Mouse (Mus musculus) Patski (cell line): ENCODE measurements around the gene Ccp110. TPM values are rescaled to one million over a fixed set of nuclear protein-coding genes. Genes with fewer than 3 reads are reported as not detected.
A peak's percentile ranks its signal among the peaks of the same experiment; 100 is the strongest.

Source experiments
- ATAC-seq: fragments of 100-300 bp; one replicate; pipeline ENCODE4 v1.8.0; 2021
- CTCF ChIA-PET: fragments of 350-600 bp; sonication (Branson Sonifier 250); formaldehyde crosslinking; loops from one replicate; lab custom pipeline; 2022; ENCODE audit warnings: inconsistent platforms; lab: Charles Lee
- POLR2A ChIA-PET: fragments of 350-600 bp; sonication (Branson Sonifier 250); formaldehyde crosslinking; loops from one replicate; lab custom pipeline; 2022; ENCODE audit warnings: antibody characterized with exemption, inconsistent platforms; lab: Charles Lee
- DNase-seq: peaks from one replicate; pipeline ENCODE4 v3.0.0-alpha.2; 2011; ENCODE audit warnings: low read depth, low spot score
- H3K27me3 ChIP-seq: fragments of 371-371 bp; one replicate; pipeline ENCODE4 v1.5.1; 2021
- CTCF ChIP-seq: fragments of 100-300 bp; IDR thresholded peaks from one replicate; pipeline ENCODE4 v1.5.1; 2021
- in situ Hi-C: fragments of 300-500 bp; cut with MboI; formaldehyde crosslinking; loops from 3 replicates; pipeline ENCODE4 v1.11.1; 2018; ENCODE audit warnings: low pct_unique_long_range_greater_than_20kb, mixed read lengths
- polyA plus RNA-seq: library from polyadenylated mRNA; unstranded; gene quantifications from one replicate; pipeline ENCODE4 v1.2.3, GENCODE M21; 2021

The Ccp110 gene
- polyA plus RNA-seq, 1 experiment from 2014 or later: 21.3 TPM

DNA sequence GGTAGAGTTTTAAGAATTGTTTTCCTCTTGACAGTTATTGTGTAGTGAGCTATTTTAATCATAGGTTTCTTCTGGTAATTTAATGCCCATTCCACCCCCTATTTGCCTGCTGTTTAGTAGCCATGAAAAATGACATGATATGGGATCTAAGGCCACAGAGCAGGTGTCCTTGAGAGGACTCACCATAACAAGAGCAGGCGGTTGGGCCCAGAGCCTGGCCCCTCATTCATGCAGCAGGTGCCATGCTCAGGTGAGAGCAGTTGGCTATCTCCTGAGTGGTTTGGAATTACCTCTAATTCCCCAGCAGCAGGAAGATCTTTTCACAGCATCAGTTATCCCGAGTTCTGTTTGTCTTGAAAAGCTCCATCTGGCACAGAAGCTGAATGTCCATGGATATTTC is 13.1 kb downstream of the Ccp110 start:
- H3K27me3 ChIP-seq: no peaks in the 10 kb centered on the region
- ChIA-PET CTCF (interaction anchor here (1.7 to 1.8 kb wide), 2 partner anchors 10 to 13 kb away, joined by 3 to 4 read pairs; partner anchors contain the start of gene Ccp110), POLR2A (no interaction called here)
- ATAC-seq (no peak), DNase-seq (no peak)
- in situ Hi-C loops: no loop called here
- TF ChIP-seq CTCF: no peak

DNA sequence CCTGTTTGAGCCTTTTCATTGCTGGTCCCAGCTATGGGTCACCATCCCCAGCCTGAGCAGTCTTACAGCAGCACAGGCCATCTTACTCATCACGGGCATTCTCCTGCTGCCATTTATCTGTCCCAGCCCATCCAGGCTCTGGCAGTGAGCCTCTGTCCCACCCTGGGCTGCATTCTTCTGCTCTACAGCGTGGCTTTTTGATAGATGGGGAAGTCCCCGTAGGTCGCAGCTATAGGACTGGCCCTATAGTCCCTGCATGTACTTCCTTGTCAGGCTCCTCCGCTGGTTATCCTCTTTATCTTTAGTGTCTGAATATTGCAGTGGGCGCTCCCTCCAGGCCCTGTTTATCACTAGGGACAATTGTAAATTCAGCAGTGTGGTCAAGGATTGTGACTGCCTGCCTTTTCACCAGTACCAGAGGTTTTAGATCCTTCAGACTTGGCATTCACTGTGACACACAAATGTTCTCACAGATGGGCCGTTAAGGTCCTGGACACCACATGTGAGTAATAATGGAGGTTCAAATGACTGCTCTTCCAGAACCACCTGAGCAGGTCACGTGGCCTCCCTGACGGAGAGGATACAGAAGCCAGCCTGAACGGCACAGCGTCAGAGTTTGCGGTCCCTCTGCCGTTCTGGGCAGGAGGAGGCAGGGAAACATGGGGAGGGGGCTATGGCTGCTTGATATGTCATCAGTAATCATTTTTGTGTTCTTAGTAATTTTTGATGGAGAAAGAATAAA is 16.7 kb downstream of the Ccp110 start:
- no peaks in the 10 kb centered on the region for H3K27me3 ChIP-seq
- DNase-seq: no peak
- CTCF ChIA-PET: interaction anchor here (1.4 kb wide), 1 partner anchor 11 kb away, joined by 3 read pairs; no protein-coding TSS in a partner anchor
- in situ Hi-C loops: no loop called here
- POLR2A ChIA-PET: no interaction called here
- no peak for ATAC-seq
- no peak for TF ChIP-seq CTCF

DNA sequence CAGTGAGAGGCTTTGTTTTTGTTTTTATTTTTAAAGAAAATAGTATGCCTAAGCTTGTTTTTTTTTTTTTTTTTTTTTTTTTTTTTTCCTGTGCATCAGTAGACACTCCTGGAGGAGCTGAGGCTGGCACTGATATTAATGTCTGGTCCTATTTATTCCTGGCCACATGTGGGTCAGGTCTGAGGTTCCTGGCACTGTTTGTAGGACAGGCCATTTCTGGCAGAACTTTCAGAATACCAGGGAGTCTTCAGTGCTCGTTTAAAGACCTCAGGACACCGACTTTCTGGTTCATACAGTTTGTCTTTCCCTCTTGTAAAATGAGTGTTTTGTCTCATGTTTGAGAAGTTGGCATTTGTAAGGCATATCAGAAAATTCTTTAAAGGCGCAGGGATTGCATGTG is 19.4 kb downstream of the Ccp110 start:
- ChIA-PET POLR2A (interaction anchor here (0.6 kb wide), 1 partner anchor 264 kb away, joined by 3 read pairs; no protein-coding TSS in a partner anchor), CTCF (interaction anchor here (1.4 kb wide), 1 partner anchor 9 kb away, joined by 3 read pairs; no protein-coding TSS in a partner anchor)
- ATAC-seq: no peak
- in situ Hi-C loops: no loop called here
- no peak for DNase-seq
- H3K27me3 ChIP-seq: no peaks in the 10 kb centered on the region
- no peak for TF ChIP-seq CTCF

GRCm38 (mm10) chr7:118733225-118733624 is 20.9 kb downstream of the Ccp110 start:
- ChIA-PET POLR2A (no interaction called here), CTCF (no interaction called here)
- DNase-seq: no peak
- in situ Hi-C loops: no loop called here
- no peak for ATAC-seq
- TF ChIP-seq CTCF: no peak
- H3K27me3 ChIP-seq: no peaks in the 10 kb centered on the region

- no peak for ATAC-seq
- peak; percentile 37 for TF ChIP-seq CTCF
- in situ Hi-C loops: no loop called here
- ChIA-PET CTCF (interaction anchor here (1.7 kb wide), 1 partner anchor 21 kb away, joined by 3 read pairs; no protein-coding TSS in a partner anchor), POLR2A (no interaction called here)
- no peaks in the 10 kb centered on the region for H3K27me3 ChIP-seq
- no peak for DNase-seq
These were observed 26.4 kb downstream of the Ccp110 start for GRCm38 (mm10) chr7:118738730-118739129.

GRCm38 (mm10) chr7:118739975-118740531 is 27.7 kb downstream of the Ccp110 start, which contains the start of gene Vps35l:
Vps35l (plus strand) TSS chr7:118740226.
- ChIA-PET CTCF (interaction anchor here (0.7 to 1.7 kb wide), 8 partner anchors 8 to 256 kb away, joined by 3 to 5 read pairs (median 4); no protein-coding TSS in a partner anchor), POLR2A (interaction anchor here (0.9 to 1.0 kb wide), 2 partner anchors 11 to 256 kb away, joined by 4 to 7 read pairs; no protein-coding TSS in a partner anchor)
- H3K27me3 ChIP-seq: no peaks in the 10 kb centered on the region
- TF ChIP-seq CTCF: no peak
- peak; percentile 66 for ATAC-seq
- in situ Hi-C loops: no loop called here
- peak; percentile 6 for DNase-seq

DNA sequence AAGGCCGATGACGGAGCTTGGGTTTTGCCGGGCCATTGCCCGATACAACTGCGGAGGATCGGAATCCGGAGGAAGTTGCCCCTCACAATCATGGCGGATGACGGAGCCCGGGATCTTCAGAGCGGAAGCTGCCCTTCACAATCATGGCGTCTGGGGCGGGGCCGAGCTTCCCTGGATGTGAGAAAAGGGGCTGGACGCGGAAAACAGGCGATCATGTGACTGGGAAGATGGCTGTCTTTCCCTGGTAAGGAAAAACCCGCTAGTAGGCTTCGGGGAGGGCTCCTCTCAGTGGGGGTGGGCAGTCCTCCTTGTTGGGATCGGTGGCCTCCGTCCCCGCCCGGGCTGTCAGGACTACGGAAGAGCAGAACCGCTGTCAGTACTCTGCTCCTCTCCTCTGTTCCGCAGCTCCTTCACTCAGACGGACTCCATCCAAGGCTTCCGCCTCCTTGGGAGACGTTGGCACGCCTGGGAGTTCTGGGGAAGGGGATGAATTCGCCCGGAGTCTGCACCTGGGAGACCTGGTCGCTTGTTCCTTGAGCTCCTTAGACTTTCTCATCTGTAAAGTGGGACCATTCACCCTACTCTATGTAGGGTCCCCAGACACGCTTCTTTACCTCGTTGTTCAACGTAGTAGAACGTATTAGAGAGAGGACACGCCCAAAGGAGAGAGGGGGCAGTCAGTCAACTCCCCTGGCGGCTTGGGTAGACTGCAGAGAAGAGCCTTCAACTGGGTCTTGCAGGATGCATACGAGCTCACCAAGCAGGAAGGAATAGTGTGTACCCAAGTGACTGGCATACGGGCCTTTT is 28.4 kb downstream of the Ccp110 start:
- no peak for TF ChIP-seq CTCF
- in situ Hi-C loops: no loop called here
- no peaks in the 10 kb centered on the region for H3K27me3 ChIP-seq
- POLR2A ChIA-PET: interaction anchor here (0.9 to 1.0 kb wide), 2 partner anchors 10 to 255 kb away, joined by 4 to 7 read pairs; no protein-coding TSS in a partner anchor
- ATAC-seq: peak; percentile 97
- CTCF ChIA-PET: interaction anchor here (0.7 to 1.3 kb wide), 8 partner anchors 9 to 255 kb away, joined by 3 to 5 read pairs (median 4); no protein-coding TSS in a partner anchor
- peak; percentile 89 for DNase-seq

DNA sequence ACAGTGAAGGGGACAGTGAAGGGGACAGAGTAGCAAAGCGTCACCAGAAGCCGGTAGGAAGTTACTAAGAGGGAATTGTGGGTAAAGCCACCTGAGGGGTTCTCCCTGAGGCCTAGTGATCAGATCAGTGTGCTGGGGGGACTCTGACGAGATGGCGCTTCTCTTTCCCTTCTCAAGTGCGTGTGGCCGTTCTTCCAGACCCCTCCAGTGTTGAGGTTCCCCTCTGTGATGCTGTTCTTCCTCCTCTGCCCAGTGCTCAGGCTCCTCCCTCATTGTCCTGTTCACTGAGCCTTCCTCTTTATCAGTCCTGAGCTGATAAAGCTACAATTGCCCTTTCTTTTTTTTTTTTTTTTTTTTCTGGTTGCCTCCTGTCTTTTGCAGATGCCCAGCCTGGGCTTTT is 29.9 kb downstream of the Ccp110 start:
- CTCF ChIA-PET: no interaction called here
- POLR2A ChIA-PET: no interaction called here
- in situ Hi-C loops: no loop called here
- ATAC-seq (no peak), DNase-seq (no peak)
- no peak for TF ChIP-seq CTCF
- no peaks in the 10 kb centered on the region for H3K27me3 ChIP-seq

DNA sequence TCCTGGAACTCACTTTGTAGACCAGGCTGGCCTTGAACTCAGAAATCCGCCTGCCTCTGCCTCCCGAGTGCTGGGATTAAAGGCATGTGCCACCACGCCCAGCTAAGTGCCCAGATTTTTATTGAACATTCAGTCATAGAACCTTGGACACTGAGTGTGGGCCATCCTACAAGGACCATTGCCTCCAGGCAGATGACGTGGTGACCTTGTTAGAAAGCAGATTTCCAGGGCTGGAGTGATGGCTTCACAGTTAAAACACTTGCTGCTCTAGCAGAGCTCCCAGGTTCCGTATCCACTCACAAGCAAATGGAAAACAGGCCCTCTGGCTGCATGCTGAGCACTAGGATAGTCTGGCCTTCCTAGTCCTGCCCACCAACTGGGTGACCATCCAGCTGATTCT is 32.4 kb downstream of the Ccp110 start:
- no peak for DNase-seq
- TF ChIP-seq CTCF: no peak
- ATAC-seq: no peak
- in situ Hi-C loops: no loop called here
- CTCF ChIA-PET: no interaction called here
- no peaks in the 10 kb centered on the region for H3K27me3 ChIP-seq
- POLR2A ChIA-PET: no interaction called here
